Mouse (Mus musculus): ENCODE measurements around the gene Sf3b5. TPM values are rescaled to one million over a fixed set of nuclear protein-coding genes. Genes with fewer than 3 reads are reported as not detected.

Sf3b5 gene
- total RNA-seq (2021) = 1 to 10 TPM; 4.8 TPM
- long read RNA-seq, experiment 1, transcript Sf3b5-201 (1 exons, 3,841 nt) = major isoform, 53 of 53 reads
- long read RNA-seq, experiment 1, partial matches to known transcripts = 0 of 53 reads
- long read RNA-seq, experiment 1, other reads (novel, unspliced or antisense) = 0 of 53 reads
- long read RNA-seq, experiment 2, transcript Sf3b5-201 (1 exons, 3,841 nt) = major isoform, 28 of 28 reads
- long read RNA-seq, experiment 2, partial matches to known transcripts = 0 of 28 reads
- long read RNA-seq, experiment 2, other reads (novel, unspliced or antisense) = 0 of 28 reads

DNA sequence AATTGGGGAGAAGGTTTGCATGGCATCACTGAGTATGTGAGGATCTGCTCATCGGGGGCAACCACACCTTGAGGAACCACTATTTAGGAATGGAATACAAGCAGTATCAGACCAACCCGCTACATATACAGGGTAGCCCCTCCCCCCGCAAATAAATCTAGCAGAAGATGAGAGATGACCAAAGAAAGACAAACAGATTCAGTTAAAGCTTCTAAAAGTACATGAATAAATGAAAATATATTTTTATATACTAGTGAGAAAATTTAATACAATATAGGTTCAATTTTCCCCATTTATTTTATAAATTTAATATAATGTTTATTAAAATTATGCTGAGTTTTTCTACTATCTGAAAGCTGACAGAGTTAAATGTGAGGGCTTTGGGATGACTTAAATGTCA lies at the start of gene Sf3b5:
Sf3b5 (plus strand) TSS at position 301 of the 400 bp plus-strand sequence.
- DNase-seq = no peak

DNA sequence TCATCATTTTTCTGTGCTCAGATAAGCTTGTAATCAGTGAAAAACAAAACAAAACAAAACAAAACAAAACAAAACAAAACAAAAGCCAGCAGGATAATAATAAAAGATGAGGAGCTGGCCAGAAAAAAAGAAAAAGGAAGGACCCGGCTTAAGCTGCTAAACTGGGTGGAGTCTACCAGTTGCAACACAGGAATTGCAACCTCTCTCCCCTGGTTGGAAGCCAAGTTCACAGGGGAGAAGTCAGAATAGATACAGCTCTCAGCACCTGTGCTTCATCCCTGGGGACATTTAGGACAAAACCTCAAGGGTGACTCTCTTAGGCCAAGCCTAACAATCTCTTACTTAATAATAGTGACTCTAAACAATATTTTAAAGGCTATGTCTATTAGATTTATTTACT lies 49.3 kb upstream of the Sf3b5 start:
- no peak for DNase-seq

GRCm38 (mm10) chr10:12957271-12957670 lies 47.9 kb upstream of the Sf3b5 start:
- no peak for DNase-seq

DNA sequence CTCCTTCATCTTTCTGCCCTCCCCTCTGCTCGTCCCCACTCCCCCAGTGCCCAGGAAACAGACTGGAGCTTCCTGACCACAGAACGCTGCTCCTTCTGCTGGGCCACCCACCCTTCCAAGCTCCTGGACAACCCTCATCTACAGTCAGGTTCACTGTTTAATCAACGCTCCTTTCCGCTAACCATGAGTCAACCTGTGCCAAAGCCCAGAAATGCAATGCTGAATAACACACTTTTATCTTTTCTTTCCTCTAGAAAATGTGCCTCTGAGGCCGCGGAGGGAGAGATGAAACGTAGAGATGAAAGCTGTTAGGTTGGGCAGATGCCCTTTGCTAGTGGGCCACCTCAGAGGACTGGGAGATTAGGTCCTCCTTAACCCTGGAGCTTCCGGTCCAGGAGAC lies 43.6 kb upstream of the Sf3b5 start:
- no peak for DNase-seq

DNA sequence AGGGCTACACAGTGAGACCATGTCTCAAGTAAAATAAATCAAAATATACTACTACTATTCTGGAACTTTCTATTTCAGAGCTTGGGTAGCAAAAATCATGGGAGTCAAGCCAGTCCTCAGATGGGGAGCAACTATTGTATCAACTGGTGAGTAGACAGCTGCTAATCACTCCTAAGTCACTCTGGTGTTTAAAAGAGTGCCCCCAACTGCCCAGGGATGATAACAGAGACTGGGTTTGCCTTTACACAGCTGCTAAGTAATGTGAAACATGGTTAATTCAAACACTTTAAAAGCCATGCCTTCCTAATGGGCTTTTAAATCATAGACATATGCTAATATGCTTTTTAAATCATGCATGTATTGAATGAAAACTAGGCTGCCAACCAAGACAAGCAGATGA lies 42.9 kb upstream of the Sf3b5 start:
- no peak for DNase-seq

DNA sequence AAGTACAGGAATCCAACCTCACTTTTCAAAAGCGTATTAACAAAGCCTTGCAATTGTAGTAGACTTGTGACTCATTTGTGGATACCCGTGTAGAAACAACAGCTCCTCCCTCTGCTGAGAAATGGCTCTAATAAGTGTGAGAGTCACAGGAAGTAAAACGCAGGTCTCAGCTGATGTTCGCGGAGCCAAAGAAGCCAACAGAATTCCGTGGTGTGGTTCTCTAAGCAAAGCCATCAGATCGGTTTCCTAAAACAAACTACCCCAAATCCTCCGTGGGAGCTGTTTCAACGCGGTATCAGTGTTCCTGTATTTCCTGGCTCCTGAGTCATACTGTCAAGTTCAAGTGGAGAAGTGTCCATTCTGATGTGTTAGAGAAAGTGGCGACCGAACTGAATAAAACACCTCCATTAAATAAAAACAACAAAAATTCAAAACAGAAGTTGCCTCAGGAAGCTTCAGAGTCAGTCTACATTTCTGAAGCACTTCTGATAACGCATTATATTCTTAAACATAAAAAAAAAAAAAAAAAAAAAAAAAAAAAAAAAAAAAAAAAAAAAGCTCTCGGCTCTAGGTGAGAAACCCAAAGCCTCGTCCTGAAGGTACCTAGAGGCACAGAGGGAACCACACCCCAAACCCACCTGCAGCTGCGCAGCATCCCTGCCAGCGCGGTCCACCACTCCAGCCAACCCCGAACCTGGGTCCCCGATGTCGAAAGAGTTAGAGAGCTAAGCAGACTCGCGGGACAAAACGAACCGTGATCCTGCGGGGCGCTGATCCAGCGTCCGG lies 41.6 kb upstream of the Sf3b5 start:
- DNase-seq = no peak

- DNase-seq = peak; percentile 67
Measured at GRCm38 (mm10) chr10:12964151-12965075, 40.7 kb upstream of the Sf3b5 start, which contains the start of gene Stx11. Gene Stx11, minus strand, starts transcription at chr10:12964298.

DNA sequence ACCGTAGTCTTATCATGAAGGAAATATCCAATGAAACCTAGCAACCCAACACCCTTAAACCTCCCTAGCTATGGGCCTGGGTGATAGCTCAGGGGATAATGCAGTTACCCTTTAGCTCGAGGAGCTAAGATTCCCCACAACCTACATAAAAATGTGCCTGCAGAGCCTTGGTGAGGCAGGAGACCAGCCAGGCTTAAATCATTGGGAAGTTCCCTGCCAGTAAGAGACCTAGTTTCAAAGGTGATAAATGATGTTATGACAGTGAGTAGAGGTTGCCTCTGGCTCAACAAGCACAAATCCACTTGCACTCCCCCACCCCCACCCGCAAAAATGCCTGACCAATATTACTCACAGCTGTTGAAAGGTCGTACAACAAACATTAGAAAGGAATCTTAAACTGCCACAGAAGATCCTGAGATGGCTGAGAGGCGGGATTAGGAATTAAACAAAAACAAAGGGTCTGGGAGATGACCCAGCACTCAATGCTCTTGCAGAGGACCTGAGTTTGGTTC lies 39.4 kb upstream of the Sf3b5 start:
- DNase-seq = no peak

DNA sequence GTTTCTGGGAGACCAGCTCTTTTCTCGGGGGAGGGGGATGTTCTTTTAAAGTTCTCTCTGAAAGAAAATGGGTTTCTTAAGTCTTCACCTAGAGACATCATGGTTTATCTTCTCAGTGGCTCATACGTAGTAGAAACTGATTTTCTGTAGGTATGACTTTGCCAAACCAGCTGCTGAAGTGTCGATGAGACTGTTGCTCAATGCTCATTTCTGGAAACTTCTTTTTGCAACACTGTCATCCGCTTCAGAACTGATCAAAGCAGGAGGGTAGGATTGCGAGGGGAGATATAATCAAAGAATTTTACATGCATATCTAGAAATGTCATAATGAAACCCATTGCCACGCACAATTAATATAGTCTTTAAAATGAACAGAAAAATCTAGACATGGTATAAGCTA lies 30.6 kb upstream of the Sf3b5 start:
- no peak for DNase-seq

DNA sequence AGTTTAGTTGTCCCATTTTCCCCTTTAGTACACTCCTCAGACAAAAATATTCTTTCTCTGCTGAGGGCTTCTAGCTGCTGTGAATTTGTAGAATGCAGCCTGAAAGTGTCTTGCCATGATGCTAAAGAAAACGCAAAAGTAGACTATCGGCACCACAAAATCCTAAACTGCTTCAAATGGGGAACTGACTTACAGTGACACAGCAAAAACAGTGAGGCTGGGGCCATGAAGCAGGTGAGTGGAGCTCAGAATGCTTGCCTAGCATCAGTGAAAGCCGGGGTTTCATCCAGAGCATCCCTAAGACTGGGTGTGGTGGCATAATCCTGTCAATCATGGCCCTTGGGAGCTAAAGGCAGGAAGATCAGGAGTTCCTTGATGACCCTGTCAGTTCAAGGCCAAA lies 29.7 kb upstream of the Sf3b5 start:
- no peak for DNase-seq

DNA sequence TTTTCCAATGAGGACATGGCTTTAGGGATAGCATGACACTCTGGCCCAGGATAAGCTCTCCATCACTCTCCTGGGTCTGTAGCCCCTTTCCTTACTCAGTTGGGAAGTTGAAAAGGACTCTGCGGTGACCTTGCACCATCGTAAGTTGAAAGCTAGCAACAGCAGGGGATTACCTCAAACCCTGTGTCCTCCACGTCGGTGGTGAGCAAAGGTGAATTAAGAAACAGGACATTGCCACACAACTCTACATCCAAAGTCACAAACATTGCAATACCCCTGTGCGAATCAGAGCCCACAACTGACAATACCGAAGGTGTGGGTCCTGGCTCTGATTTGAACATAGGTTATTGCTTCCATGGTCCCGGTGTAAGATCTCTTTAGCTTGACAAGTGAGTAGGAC lies 29.2 kb upstream of the Sf3b5 start:
- no peak for DNase-seq

GRCm38 (mm10) chr10:12976552-12976951 lies 28.6 kb upstream of the Sf3b5 start:
- no peak for DNase-seq

DNA sequence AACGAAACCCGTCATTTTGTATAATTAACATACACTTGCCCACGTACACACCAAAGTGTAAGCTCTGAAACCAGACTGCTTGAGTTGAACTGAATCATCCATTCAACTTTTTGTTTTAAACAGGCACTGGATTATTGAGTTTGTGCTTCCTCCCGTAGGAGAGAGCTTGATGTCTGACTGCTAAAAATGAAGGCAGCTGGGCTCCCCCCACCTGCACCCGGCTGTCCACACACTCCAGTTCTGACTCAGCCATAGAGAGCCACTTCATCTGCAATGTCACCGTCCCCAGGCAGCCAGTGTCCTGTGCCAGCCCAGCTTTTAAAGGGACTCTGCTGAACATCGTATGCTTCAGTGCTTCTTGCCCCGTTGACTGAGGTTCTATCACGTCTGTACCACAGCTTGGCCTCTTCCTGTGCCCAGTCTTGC lies 27.3 kb upstream of the Sf3b5 start:
- DNase-seq = no peak

DNA sequence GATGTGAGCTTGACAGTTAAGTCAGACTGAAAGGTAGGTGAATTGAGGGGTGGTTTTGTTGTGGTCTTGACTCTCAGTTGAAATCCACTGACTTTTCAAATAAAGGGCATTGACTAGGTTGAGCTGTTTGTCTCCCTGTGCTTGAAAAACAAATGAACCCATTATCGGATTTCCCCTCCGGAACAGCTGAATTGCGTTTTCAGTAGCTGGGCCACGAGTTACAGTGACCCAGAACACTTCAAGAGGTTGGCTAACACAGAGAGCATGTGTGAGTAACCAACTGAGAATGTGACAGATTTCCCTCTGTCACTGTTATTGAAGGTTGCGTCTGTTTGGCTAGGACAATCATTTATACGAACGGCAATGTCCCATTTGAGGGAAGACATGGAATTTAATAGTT lies 24.1 kb upstream of the Sf3b5 start:
- no peak for DNase-seq

DNA sequence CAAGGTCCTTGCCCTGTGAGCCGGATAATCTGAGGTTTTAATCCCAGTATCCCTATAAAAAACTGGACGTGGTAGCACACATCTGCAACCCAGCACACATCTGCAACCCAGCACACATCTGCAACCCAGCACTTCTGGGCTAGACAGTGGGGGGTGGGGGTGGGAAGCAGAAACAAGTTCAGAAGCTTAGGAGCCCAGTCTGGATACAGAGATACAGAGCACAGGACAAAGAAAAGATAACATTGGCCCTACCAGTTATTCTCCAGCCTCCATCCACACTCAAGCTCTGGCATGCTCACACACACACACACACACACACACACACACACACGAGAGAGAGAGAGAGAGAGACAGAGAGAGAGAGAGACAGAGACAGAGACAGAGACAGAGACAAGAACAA lies 21.6 kb upstream of the Sf3b5 start:
- no peak for DNase-seq

GRCm38 (mm10) chr10:12985028-12985427 lies 20.1 kb upstream of the Sf3b5 start:
- DNase-seq = no peak

- DNase-seq = no peak
Measured at GRCm38 (mm10) chr10:12986485-12986884, 18.7 kb upstream of the Sf3b5 start.

GRCm38 (mm10) chr10:12986943-12987342 lies 18.2 kb upstream of the Sf3b5 start:
- no peak for DNase-seq

- DNase-seq = no peak
Measured at GRCm38 (mm10) chr10:12991953-12992352, 13.2 kb upstream of the Sf3b5 start.

- no peak for DNase-seq
Measured at GRCm38 (mm10) chr10:12993411-12994039, 11.6 kb upstream of the Sf3b5 start.

- DNase-seq = peak; percentile 89
Measured at GRCm38 (mm10) chr10:12996736-12997477, 8.2 kb upstream of the Sf3b5 start.

All from gastrocnemius, postnatal 10 days (tissue).